Mouse (Mus musculus) spleen, embryonic (tissue): ENCODE results near the gene Hist1h1d.
"Not testable (repeated sequence)": the region's sequence is repeated elsewhere in the genome, so short reads cannot be mapped to it uniquely, and the experiment has no call there.

ENCODE experiments used
- CTCF ChIA-PET: fragments of 350-600 bp; sonication (Branson Sonifier 250); formaldehyde crosslinking; loops from one replicate; lab custom pipeline; 2022; lab: Charles Lee

Gene Hist1h1d

GRCm38 (mm10) chr13:23585442-23586098 is 32.5 kb downstream of the Hist1h1d start:
- CTCF ChIA-PET, result interaction anchor here (0.5 kb wide), 1 partner anchor 1555 kb away, joined by 17 read pairs; no protein-coding TSS in a partner anchor

- CTCF ChIA-PET, result interaction anchor here (0.5 kb wide), 1 partner anchor 1555 kb away, joined by 17 read pairs; no protein-coding TSS in a partner anchor
These were observed 33.3 kb downstream of the Hist1h1d start for GRCm38 (mm10) chr13:23586099-23586939.

GRCm38 (mm10) chr13:23586940-23587225 is 33.8 kb downstream of the Hist1h1d start:
- CTCF ChIA-PET, result interaction anchor here (0.6 kb wide), 1 partner anchor 156 kb away, joined by 11 read pairs; no protein-coding TSS in a partner anchor

GRCm38 (mm10) chr13:23591206-23591605 is 38.1 kb downstream of the Hist1h1d start:
- CTCF ChIA-PET, result no interaction called here

GRCm38 (mm10) chr13:23591886-23592285 is 38.8 kb downstream of the Hist1h1d start:
- CTCF ChIA-PET, result not testable (repeated sequence)

GRCm38 (mm10) chr13:23592614-23593013 is 39.6 kb downstream of the Hist1h1d start:
- CTCF ChIA-PET, result interaction anchor here (0.7 kb wide), 1 partner anchor 125 kb away, joined by 6 read pairs; no protein-coding TSS in a partner anchor

GRCm38 (mm10) chr13:23593051-23593770 is 40.1 kb downstream of the Hist1h1d start:
- CTCF ChIA-PET, result interaction anchor here (0.7 kb wide), 1 partner anchor 124 kb away, joined by 6 read pairs; no protein-coding TSS in a partner anchor

- CTCF ChIA-PET, result no interaction called here
These were observed 42.1 kb downstream of the Hist1h1d start for GRCm38 (mm10) chr13:23595185-23595584.

- CTCF ChIA-PET, result no interaction called here
These were observed 42.7 kb downstream of the Hist1h1d start for GRCm38 (mm10) chr13:23595622-23596372.

GRCm38 (mm10) chr13:23597957-23598356 is 44.9 kb downstream of the Hist1h1d start:
- CTCF ChIA-PET, result interaction anchor here (0.6 to 1.0 kb wide), 2 partner anchors 85 to 161 kb away, joined by 3 to 4 read pairs; no protein-coding TSS in a partner anchor

- CTCF ChIA-PET, result interaction anchor here (0.6 to 0.7 kb wide), 2 partner anchors 23 to 1172 kb away, joined by 3 to 4 read pairs; no protein-coding TSS in a partner anchor
These were observed 50.2 kb downstream of the Hist1h1d start for GRCm38 (mm10) chr13:23603182-23603699.

- CTCF ChIA-PET, result interaction anchor here (0.7 kb wide), 1 partner anchor 63 kb away, joined by 3 read pairs; no protein-coding TSS in a partner anchor
These were observed 51.4 kb downstream of the Hist1h1d start for GRCm38 (mm10) chr13:23604452-23604851.

- CTCF ChIA-PET, result no interaction called here
These were observed 52.0 kb downstream of the Hist1h1d start for GRCm38 (mm10) chr13:23605052-23605451.

- CTCF ChIA-PET, result interaction anchor here (0.6 to 0.7 kb wide), 2 partner anchors 42 to 44 kb away, joined by 3 to 12 read pairs; no protein-coding TSS in a partner anchor
These were observed 56.1 kb downstream of the Hist1h1d start for GRCm38 (mm10) chr13:23609209-23609608.

GRCm38 (mm10) chr13:23609844-23610243 is 56.8 kb downstream of the Hist1h1d start:
- CTCF ChIA-PET, result no interaction called here
